Mouse (Mus musculus) midbrain, embryonic 16.5 days (tissue): ENCODE data around the gene Cela1. TPM values are rescaled to one million over a fixed set of nuclear protein-coding genes. Genes with fewer than 3 reads are reported as not detected.

ENCODE experiments used
- ATAC-seq: fragments of 200-750 bp; cut with Nextera tagmentation; 2 replicates; pipeline ENCODE4 v1.8.0; 2017; ENCODE audit warnings: moderate TSS enrichment
- H3K27ac ChIP-seq: fragments of 300-500 bp; sonication (generic); 2 replicates; pipeline ENCODE4 v1.5.1; 2014; ENCODE audit warnings: mild to moderate bottlenecking, low read length, mixed read lengths
- H3K27me3 ChIP-seq: fragments of 300-500 bp; sonication (generic); 2 replicates; pipeline ENCODE4 v1.6.1; 2014; ENCODE audit warnings: low read depth, low read length, mixed read lengths; ENCODE audit not compliant: control insufficient read depth, insufficient read depth
- H3K36me3 ChIP-seq: fragments of 300-500 bp; sonication (generic); 2 replicates; pipeline ENCODE4 v1.6.1; 2014; ENCODE audit warnings: mild to moderate bottlenecking, low read length, moderate library complexity, mixed read lengths; ENCODE audit not compliant: control insufficient read depth, insufficient read depth
- H3K4me1 ChIP-seq: fragments of 300-500 bp; sonication (generic); 2 replicates; pipeline ENCODE4 v1.6.1; 2014; ENCODE audit warnings: mild to moderate bottlenecking, low read length, mixed read lengths; ENCODE audit not compliant: control insufficient read depth, insufficient read depth
- H3K4me2 ChIP-seq: fragments of 300-500 bp; sonication (generic); 2 replicates; pipeline ENCODE4 v1.6.1; 2014; ENCODE audit warnings: mild to moderate bottlenecking, low read length, mixed read lengths
- H3K4me3 ChIP-seq: fragments of 300-500 bp; sonication (generic); 2 replicates; pipeline ENCODE4 v1.5.1; 2014; ENCODE audit warnings: low read depth, mild to moderate bottlenecking, low read length, moderate library complexity, mixed read lengths
- H3K9ac ChIP-seq: fragments of 300-500 bp; sonication (generic); 2 replicates; pipeline ENCODE4 v1.6.1; 2014; ENCODE audit warnings: low read depth, low read length, mixed read lengths
- H3K9me3 ChIP-seq: fragments of 300-500 bp; sonication (generic); replicated peaks from 2 replicates; pipeline ENCODE4 v1.6.1; 2014; ENCODE audit warnings: mild to moderate bottlenecking, low read length, mixed read lengths; ENCODE audit not compliant: control insufficient read depth, poor library complexity, severe bottlenecking
- WGBS: fragments of 180-500 bp; shearing (Covaris S2); extraction: QIAGEN DNeasy Blood & Tissue Kit; methylation state at CpG from one replicate; pipeline ENCODE4 v1.1.7; 2014; 5-methylcytosine and 5-hydroxymethylcytosine counted together
- polyA plus RNA-seq: library from polyadenylated mRNA; unstranded; fragments of >200 nt; fragmentation: Nextera tagmentation; extraction: Ambion mirVana; gene quantifications from 2 replicates; pipeline ENCODE4 v1.2.1, GENCODE M21; 2015

Gene Cela1
- polyA plus RNA-seq, 1 experiment from 2014 or later, result 0.85 TPM

GRCm38 (mm10) chr15:100673585-100674391, 13.9 kb downstream of the Cela1 start:
- 41% methylated on average over 12 of the region's 12 CpGs for WGBS
- no peak for ATAC-seq

GRCm38 (mm10) chr15:100670833-100671232, 16.9 kb downstream of the Cela1 start:
- no peaks in the 10 kb centered on the region for H3K36me3 ChIP-seq
- peaks cover 7% of the 10 kb centered on the region for H3K4me1 ChIP-seq
- WGBS, result 72% methylated on average over 5 of the region's 5 CpGs
- H3K9me3 ChIP-seq, result no peaks in the 10 kb centered on the region
- H3K27ac ChIP-seq, result no peak overlapping the region
- H3K9ac ChIP-seq, result no peak overlapping the region
- no peak overlapping the region for H3K4me3 ChIP-seq
- no peaks in the 10 kb centered on the region for H3K27me3 ChIP-seq
- ATAC-seq, result no peak
- no peak overlapping the region for H3K4me2 ChIP-seq

More at GRCm38 (mm10) chr15:100673585-100674391, 13.9 kb downstream of the Cela1 start:
- no peaks in the 10 kb centered on the region for H3K4me1 ChIP-seq
- no peak overlapping the region for H3K9ac ChIP-seq
- no peak overlapping the region for H3K4me2 ChIP-seq
- no peaks in the 10 kb centered on the region for H3K9me3 ChIP-seq
- H3K4me3 ChIP-seq, result no peak overlapping the region
- no peak overlapping the region for H3K27ac ChIP-seq
- no peaks in the 10 kb centered on the region for H3K36me3 ChIP-seq
- no peaks in the 10 kb centered on the region for H3K27me3 ChIP-seq

DNA sequence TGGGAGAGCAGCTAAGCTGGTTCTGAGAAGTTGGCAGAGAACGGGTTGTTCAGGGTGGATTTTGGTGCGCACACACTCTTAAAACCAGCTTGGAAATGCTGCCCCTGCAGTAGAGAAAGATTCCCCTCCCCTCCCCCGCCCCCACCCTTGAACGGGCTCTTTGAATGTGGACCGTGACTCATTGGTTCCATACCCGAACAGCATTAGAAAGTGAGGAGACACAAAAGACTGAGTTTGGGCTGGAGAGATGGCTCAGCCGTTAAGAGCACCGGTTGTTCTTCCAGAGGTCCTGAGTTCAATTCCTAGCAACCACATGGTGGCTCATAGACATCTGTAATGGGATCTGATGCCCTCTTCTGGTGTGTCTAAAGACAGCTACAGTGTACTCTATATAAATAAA, 17.7 kb downstream of the Cela1 start:
- WGBS, result 78% methylated on average over 8 of the region's 8 CpGs
- no peak overlapping the region for H3K4me3 ChIP-seq
- H3K27ac ChIP-seq, result no peak overlapping the region
- ATAC-seq, result no peak
- H3K9me3 ChIP-seq, result no peaks in the 10 kb centered on the region
- H3K9ac ChIP-seq, result no peak overlapping the region
- H3K27me3 ChIP-seq, result no peaks in the 10 kb centered on the region
- no peak overlapping the region for H3K4me2 ChIP-seq
- peaks cover 11% of the 10 kb centered on the region for H3K4me1 ChIP-seq
- H3K36me3 ChIP-seq, result no peaks in the 10 kb centered on the region

DNA sequence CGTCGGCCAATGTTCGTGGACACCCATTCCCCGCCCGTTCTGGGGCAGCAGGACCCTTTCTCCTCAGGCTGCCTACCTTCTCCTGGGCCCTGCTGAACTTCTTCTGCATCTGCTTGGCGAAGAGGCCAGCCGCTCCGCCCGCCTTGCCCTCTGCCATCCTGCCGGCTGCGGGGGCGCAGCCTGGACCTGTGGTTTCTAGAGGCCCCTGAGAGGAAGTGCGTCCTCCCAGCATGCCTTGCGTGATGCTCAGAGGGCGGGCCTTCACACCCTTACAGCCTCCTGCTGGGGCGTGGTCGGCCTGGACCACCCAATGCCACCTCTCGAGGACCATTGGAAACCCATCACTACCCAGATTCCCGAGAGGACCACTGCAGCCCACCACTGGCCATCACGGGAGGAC, 18.4 kb downstream of the Cela1 start, which contains the start of gene Bin2:
Bin2 (minus strand) TSS at position 217 of the 400 bp plus-strand sequence.
- WGBS, result 95% methylated on average over 20 of the region's 20 CpGs
- H3K9me3 ChIP-seq, result no peaks in the 10 kb centered on the region
- no peaks in the 10 kb centered on the region for H3K36me3 ChIP-seq
- H3K4me1 ChIP-seq, result peaks cover 11% of the 10 kb centered on the region
- H3K4me2 ChIP-seq, result no peak within 1 kb of the TSS
- H3K27ac ChIP-seq, result no peak within 1 kb of the TSS
- no peaks in the 10 kb centered on the region for H3K27me3 ChIP-seq
- H3K4me3 ChIP-seq, result no peak within 1 kb of the TSS
- ATAC-seq, result no peak
- no peak within 1 kb of the TSS for H3K9ac ChIP-seq

DNA sequence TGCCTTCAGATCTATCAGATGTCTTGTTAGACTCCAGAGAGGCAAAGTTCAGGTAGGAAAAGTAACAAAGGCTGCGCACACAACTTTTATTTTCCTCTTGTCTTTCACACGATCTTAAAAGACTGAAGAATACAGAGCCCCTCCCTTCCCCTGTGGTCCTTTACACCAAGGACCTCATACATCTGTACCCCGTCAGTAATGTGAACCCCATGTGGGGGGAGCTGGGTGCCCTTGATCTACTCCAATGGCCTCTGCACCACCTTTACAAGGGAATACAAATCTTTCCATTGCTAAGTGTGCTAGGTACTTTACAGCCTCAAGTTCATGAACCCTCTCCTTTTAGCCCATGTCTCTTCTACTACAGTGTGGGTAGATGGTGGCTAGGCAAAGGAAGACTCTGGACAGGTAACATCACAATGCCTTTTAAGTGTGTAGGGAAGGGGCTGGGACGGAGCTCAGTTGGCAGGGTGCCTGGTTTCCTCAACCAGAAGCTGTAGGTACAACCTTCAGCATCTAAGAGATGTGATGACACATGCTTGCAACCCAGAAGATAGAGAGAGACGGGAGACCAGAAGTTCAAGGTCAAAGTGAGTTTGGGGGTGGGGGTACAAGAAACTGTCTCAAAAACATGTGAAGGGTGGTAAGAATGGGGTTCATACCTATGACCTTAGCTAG, 19.7 kb downstream of the Cela1 start:
- Histone ChIP-seq H3K9me3 (no peaks in the 10 kb centered on the region), H3K27me3 (no peaks in the 10 kb centered on the region), H3K4me3 (no peak overlapping the region), H3K36me3 (no peaks in the 10 kb centered on the region), H3K9ac (no peak overlapping the region), H3K27ac (no peak overlapping the region), H3K4me2 (no peak overlapping the region), H3K4me1 (peaks cover 11% of the 10 kb centered on the region)
- WGBS, result 88% methylated on average over 5 of the region's 5 CpGs
- no peak for ATAC-seq

DNA sequence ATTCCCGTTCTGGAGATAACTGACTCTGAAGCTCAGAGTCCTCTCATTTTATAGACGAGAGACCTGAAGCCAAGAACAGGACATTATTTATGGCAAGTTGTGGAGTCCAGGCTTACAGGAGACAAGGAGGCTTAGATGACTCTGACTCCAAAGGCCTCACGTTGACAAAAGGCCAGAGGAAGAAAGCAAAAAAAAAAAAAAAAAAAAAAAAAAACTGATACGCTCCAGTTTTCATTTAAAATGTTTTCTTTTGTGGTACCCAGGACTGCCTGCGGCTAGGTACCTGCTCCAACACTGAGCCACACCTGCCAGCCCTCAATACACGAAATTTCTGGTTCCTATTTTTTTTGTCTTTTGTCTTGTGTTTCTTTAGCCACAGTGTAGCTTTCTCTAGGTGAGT, 20.3 kb downstream of the Cela1 start:
- Histone ChIP-seq H3K4me2 (no peak overlapping the region), H3K9ac (no peak overlapping the region), H3K4me3 (no peak overlapping the region), H3K27me3 (no peaks in the 10 kb centered on the region), H3K9me3 (no peaks in the 10 kb centered on the region), H3K27ac (no peak overlapping the region), H3K36me3 (no peaks in the 10 kb centered on the region), H3K4me1 (peaks cover 11% of the 10 kb centered on the region)
- ATAC-seq, result no peak
- 65% methylated on average over 6 of the region's 6 CpGs for WGBS

DNA sequence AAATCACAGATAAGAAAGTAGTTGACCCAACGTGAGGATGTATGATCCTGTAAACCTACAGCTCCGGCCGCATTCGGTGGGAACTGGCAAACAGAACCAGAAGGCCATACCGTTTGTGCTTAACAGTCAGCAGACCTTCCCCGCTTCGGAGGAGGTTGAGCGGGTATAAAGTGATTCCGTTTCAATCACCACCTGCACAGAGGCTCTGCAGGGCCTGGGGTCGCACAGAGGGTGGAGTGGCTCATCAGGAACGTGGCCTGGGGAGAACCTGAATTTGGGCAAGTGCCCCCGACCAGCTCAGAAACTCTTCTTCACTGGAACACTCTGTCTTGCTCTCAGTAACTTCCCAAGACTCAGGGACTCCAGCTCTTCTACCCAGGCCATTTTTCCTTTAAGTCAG, 20.9 kb downstream of the Cela1 start:
- 35% methylated on average over 12 of the region's 12 CpGs for WGBS
- Histone ChIP-seq H3K27me3 (no peaks in the 10 kb centered on the region), H3K4me3 (no peak overlapping the region), H3K36me3 (no peaks in the 10 kb centered on the region), H3K9me3 (no peaks in the 10 kb centered on the region), H3K27ac (no peak overlapping the region), H3K4me2 (no peak overlapping the region), H3K9ac (0 out of 2 replicates have a peak overlapping the region, but pooled peaks have one; percentile 10), H3K4me1 (peaks cover 11% of the 10 kb centered on the region)
- ATAC-seq, result no peak

DNA sequence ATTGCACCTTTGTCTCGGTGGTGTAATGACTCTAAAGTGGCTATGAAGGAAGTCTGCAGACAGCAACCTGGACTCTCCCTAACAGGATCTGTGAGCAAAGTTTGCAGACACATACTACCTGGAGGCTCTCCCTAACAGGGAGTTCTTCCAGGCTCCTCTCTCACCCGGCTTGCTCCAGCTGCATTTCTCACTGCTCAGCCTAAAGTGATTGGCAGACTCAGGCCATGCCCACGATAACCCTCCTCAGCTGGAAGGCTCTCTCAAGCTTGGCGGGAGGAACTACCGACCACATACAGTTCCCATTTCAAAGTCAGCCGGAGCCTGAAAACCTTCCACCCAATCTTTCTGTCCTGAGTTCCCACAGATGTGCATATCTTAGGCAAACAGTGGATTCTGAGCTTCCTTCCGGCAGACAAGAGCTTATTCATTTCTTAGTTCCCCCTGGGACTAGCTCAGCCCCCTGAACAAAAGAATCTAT, 21.5 kb downstream of the Cela1 start:
- Histone ChIP-seq H3K4me1 (peaks cover 11% of the 10 kb centered on the region), H3K4me3 (no peak overlapping the region), H3K4me2 (no peak overlapping the region), H3K36me3 (no peaks in the 10 kb centered on the region), H3K27ac (no peak overlapping the region), H3K9ac (no peak overlapping the region), H3K9me3 (no peaks in the 10 kb centered on the region), H3K27me3 (no peaks in the 10 kb centered on the region)
- WGBS, result 9% methylated on average over 7 of the region's 7 CpGs
- ATAC-seq, result no peak
